Mouse (Mus musculus) midbrain, embryonic 13.5 days (tissue): ENCODE measurements around the gene Rab37. TPM values are rescaled to one million over a fixed set of nuclear protein-coding genes. Genes with fewer than 3 reads are reported as not detected.
A peak's percentile ranks its signal among the peaks of the same experiment; 100 is the strongest.

Experiments used
- ATAC-seq: fragments of 200-750 bp; cut with Nextera tagmentation; 2 replicates; pipeline ENCODE4 v1.8.0; 2017; ENCODE audit warnings: mild to moderate bottlenecking, moderate TSS enrichment, moderate library complexity
- H3K27ac ChIP-seq: fragments of 300-500 bp; sonication (generic); 2 replicates; pipeline ENCODE4 v1.5.1; 2015; ENCODE audit warnings: inconsistent platforms, mild to moderate bottlenecking, moderate library complexity
- H3K27me3 ChIP-seq: fragments of 300-500 bp; sonication (generic); 2 replicates; pipeline ENCODE4 v1.6.1; 2015; ENCODE audit warnings: mild to moderate bottlenecking, inconsistent platforms
- H3K36me3 ChIP-seq: fragments of 300-500 bp; sonication (generic); 2 replicates; pipeline ENCODE4 v1.6.1; 2015; ENCODE audit warnings: mild to moderate bottlenecking, inconsistent platforms
- H3K4me1 ChIP-seq: fragments of 300-500 bp; sonication (generic); replicated peaks from 2 replicates; pipeline ENCODE4 v1.6.1; 2015; ENCODE audit warnings: inconsistent platforms
- H3K4me2 ChIP-seq: fragments of 300-500 bp; sonication (generic); replicated peaks from 2 replicates; pipeline ENCODE4 v1.6.1; 2015; ENCODE audit warnings: moderate library complexity, mild to moderate bottlenecking, inconsistent platforms
- H3K4me3 ChIP-seq: fragments of 300-500 bp; sonication (generic); replicated peaks from 2 replicates; pipeline ENCODE4 v1.5.1; 2015; ENCODE audit warnings: mild to moderate bottlenecking, inconsistent platforms
- H3K9ac ChIP-seq: fragments of 300-500 bp; sonication (generic); replicated peaks from 2 replicates; pipeline ENCODE4 v1.6.1; 2015; ENCODE audit warnings: mild to moderate bottlenecking, inconsistent platforms
- H3K9me3 ChIP-seq: fragments of 300-500 bp; sonication (generic); 2 replicates; pipeline ENCODE4 v1.6.1; 2016; ENCODE audit warnings: mild to moderate bottlenecking, inconsistent platforms
- WGBS: fragments of 180-500 bp; shearing (Covaris S2); methylation state at CpG from one replicate; pipeline ENCODE4 v1.1.7; 2015; 5-methylcytosine and 5-hydroxymethylcytosine counted together
- polyA plus RNA-seq: library from polyadenylated mRNA; unstranded; fragments of >200 nt; fragmentation: Nextera tagmentation; extraction: Ambion mirVana; gene quantifications from 2 replicates; pipeline ENCODE4 v1.2.1, GENCODE M21; 2015

Gene Rab37
- polyA plus RNA-seq, 1 experiment from 2014 or later: 1.3 TPM

- H3K27me3 ChIP-seq: peaks cover 62% of the 10 kb centered on the region
- peak overlapping the region; percentile 42 for H3K4me3 ChIP-seq
- under 1% methylated on average over 47 of the region's 47 CpGs for WGBS
- H3K4me1 ChIP-seq: peaks cover 40% of the 10 kb centered on the region
- peak; percentile 32; the same call in 1 of the 2 replicates for ATAC-seq
- H3K27ac ChIP-seq: no peak overlapping the region
- no peaks in the 10 kb centered on the region for H3K9me3 ChIP-seq
- H3K4me2 ChIP-seq: peak overlapping the region; percentile 63
- H3K9ac ChIP-seq: peak overlapping the region; percentile 47
- no peaks in the 10 kb centered on the region for H3K36me3 ChIP-seq
These were observed 72.4 kb downstream of the Rab37 start for GRCm38 (mm10) chr11:115163568-115164150.

GRCm38 (mm10) chr11:115164341-115164975 is 73.2 kb downstream of the Rab37 start:
- H3K27ac ChIP-seq: no peak overlapping the region
- H3K4me2 ChIP-seq: peak overlapping the region; percentile 63
- H3K9ac ChIP-seq: peak overlapping the region; percentile 47
- ATAC-seq: no peak
- no peaks in the 10 kb centered on the region for H3K9me3 ChIP-seq
- H3K36me3 ChIP-seq: no peaks in the 10 kb centered on the region
- H3K27me3 ChIP-seq: peaks cover 62% of the 10 kb centered on the region
- WGBS: 1% methylated on average over 14 of the region's 14 CpGs
- H3K4me1 ChIP-seq: peaks cover 40% of the 10 kb centered on the region
- H3K4me3 ChIP-seq: peak overlapping the region; percentile 42

GRCm38 (mm10) chr11:115164976-115165374 is 73.7 kb downstream of the Rab37 start:
- Histone ChIP-seq H3K4me2 (peak overlapping the region; percentile 63), H3K36me3 (no peaks in the 10 kb centered on the region), H3K9me3 (no peaks in the 10 kb centered on the region), H3K4me3 (peak overlapping the region; percentile 42), H3K9ac (peak overlapping the region; percentile 47), H3K4me1 (peaks cover 40% of the 10 kb centered on the region), H3K27ac (no peak overlapping the region), H3K27me3 (peaks cover 61% of the 10 kb centered on the region)
- WGBS: 2% methylated on average over 9 of the region's 9 CpGs
- no peak for ATAC-seq

GRCm38 (mm10) chr11:115166776-115167175 is 75.5 kb downstream of the Rab37 start:
- Histone ChIP-seq H3K4me3 (no peak overlapping the region), H3K27ac (no peak overlapping the region), H3K27me3 (peaks cover 47% of the 10 kb centered on the region), H3K4me1 (peaks cover 42% of the 10 kb centered on the region), H3K36me3 (no peaks in the 10 kb centered on the region), H3K4me2 (no peak overlapping the region), H3K9ac (no peak overlapping the region), H3K9me3 (no peaks in the 10 kb centered on the region)
- WGBS: 97% methylated on average over 3 of the region's 3 CpGs
- no peak for ATAC-seq

- WGBS: 88% methylated on average over 8 of the region's 8 CpGs
- ATAC-seq: no peak
- no peaks in the 10 kb centered on the region for H3K9me3 ChIP-seq
- no peak overlapping the region for H3K4me3 ChIP-seq
- H3K36me3 ChIP-seq: no peaks in the 10 kb centered on the region
- H3K4me2 ChIP-seq: no peak overlapping the region
- H3K27me3 ChIP-seq: peaks cover 37% of the 10 kb centered on the region
- no peak overlapping the region for H3K9ac ChIP-seq
- H3K27ac ChIP-seq: no peak overlapping the region
- peaks cover 45% of the 10 kb centered on the region for H3K4me1 ChIP-seq
These were observed 76.5 kb downstream of the Rab37 start for GRCm38 (mm10) chr11:115167631-115168249.

- WGBS: 88% methylated on average over 4 of the region's 4 CpGs
- Histone ChIP-seq H3K27me3 (peaks cover 28% of the 10 kb centered on the region), H3K4me2 (no peak overlapping the region), H3K36me3 (no peaks in the 10 kb centered on the region), H3K4me1 (peaks cover 45% of the 10 kb centered on the region), H3K9ac (no peak overlapping the region), H3K4me3 (no peak overlapping the region), H3K9me3 (no peaks in the 10 kb centered on the region), H3K27ac (no peak overlapping the region)
- ATAC-seq: no peak
These were observed 78.2 kb downstream of the Rab37 start for GRCm38 (mm10) chr11:115169430-115169829.

GRCm38 (mm10) chr11:115171125-115171524 is 79.9 kb downstream of the Rab37 start:
- Histone ChIP-seq H3K36me3 (no peaks in the 10 kb centered on the region), H3K4me2 (no peak overlapping the region), H3K4me1 (peaks cover 45% of the 10 kb centered on the region), H3K4me3 (no peak overlapping the region), H3K27me3 (peaks cover 23% of the 10 kb centered on the region), H3K9ac (no peak overlapping the region), H3K27ac (no peak overlapping the region), H3K9me3 (no peaks in the 10 kb centered on the region)
- WGBS: 46% methylated on average over 8 of the region's 8 CpGs
- ATAC-seq: no peak

- H3K27ac ChIP-seq: no peak overlapping the region
- H3K4me2 ChIP-seq: no peak overlapping the region
- no peak overlapping the region for H3K9ac ChIP-seq
- no peak overlapping the region for H3K4me3 ChIP-seq
- WGBS: 26% methylated on average over 4 of the region's 4 CpGs
- H3K9me3 ChIP-seq: no peaks in the 10 kb centered on the region
- H3K27me3 ChIP-seq: peaks cover 28% of the 10 kb centered on the region
- peaks cover 62% of the 10 kb centered on the region for H3K4me1 ChIP-seq
- H3K36me3 ChIP-seq: no peaks in the 10 kb centered on the region
- ATAC-seq: no peak; the same call in 1 of the 2 replicates
These were observed 81.6 kb downstream of the Rab37 start for GRCm38 (mm10) chr11:115172825-115173287.

- 15% methylated on average over 16 of the region's 16 CpGs for WGBS
- no peak for ATAC-seq
- peaks cover 67% of the 10 kb centered on the region for H3K4me1 ChIP-seq
These were observed 82.5 kb downstream of the Rab37 start for GRCm38 (mm10) chr11:115173549-115174339.

GRCm38 (mm10) chr11:115176399-115177190 is 85.4 kb downstream of the Rab37 start:
- H3K9me3 ChIP-seq: no peaks in the 10 kb centered on the region
- H3K4me1 ChIP-seq: peaks cover 67% of the 10 kb centered on the region
- ATAC-seq: no peak
- peaks cover 28% of the 10 kb centered on the region for H3K27me3 ChIP-seq
- 60% methylated on average over 24 of the region's 24 CpGs for WGBS
- no peak overlapping the region for H3K27ac ChIP-seq
- no peak overlapping the region for H3K4me3 ChIP-seq
- no peak overlapping the region for H3K4me2 ChIP-seq
- no peaks in the 10 kb centered on the region for H3K36me3 ChIP-seq
- H3K9ac ChIP-seq: no peak overlapping the region

More at GRCm38 (mm10) chr11:115173549-115174339, 82.5 kb downstream of the Rab37 start:
- peaks cover 28% of the 10 kb centered on the region for H3K27me3 ChIP-seq
- no peak overlapping the region for H3K9ac ChIP-seq
- no peaks in the 10 kb centered on the region for H3K9me3 ChIP-seq
- 0 out of 2 replicates have a peak overlapping the region, but pooled peaks have one; percentile 5 for H3K4me2 ChIP-seq
- no peak overlapping the region for H3K4me3 ChIP-seq
- no peaks in the 10 kb centered on the region for H3K36me3 ChIP-seq
- H3K27ac ChIP-seq: no peak overlapping the region

- peak; percentile 69 for ATAC-seq
- peaks cover 56% of the 10 kb centered on the region for H3K4me1 ChIP-seq
- 22% methylated on average over 10 of the region's 10 CpGs for WGBS
- H3K9me3 ChIP-seq: no peaks in the 10 kb centered on the region
- peak overlapping the region; percentile 11; the same call in 1 of the 2 replicates for H3K9ac ChIP-seq
- H3K36me3 ChIP-seq: no peaks in the 10 kb centered on the region
- H3K4me3 ChIP-seq: no peak overlapping the region
- H3K4me2 ChIP-seq: peak overlapping the region; percentile 5; the same call in 1 of the 2 replicates
- peak overlapping the region; percentile 67 for H3K27ac ChIP-seq
- H3K27me3 ChIP-seq: peaks cover 28% of the 10 kb centered on the region
These were observed 86.4 kb downstream of the Rab37 start for GRCm38 (mm10) chr11:115177559-115178195.
